In the genomic region with DNA sequence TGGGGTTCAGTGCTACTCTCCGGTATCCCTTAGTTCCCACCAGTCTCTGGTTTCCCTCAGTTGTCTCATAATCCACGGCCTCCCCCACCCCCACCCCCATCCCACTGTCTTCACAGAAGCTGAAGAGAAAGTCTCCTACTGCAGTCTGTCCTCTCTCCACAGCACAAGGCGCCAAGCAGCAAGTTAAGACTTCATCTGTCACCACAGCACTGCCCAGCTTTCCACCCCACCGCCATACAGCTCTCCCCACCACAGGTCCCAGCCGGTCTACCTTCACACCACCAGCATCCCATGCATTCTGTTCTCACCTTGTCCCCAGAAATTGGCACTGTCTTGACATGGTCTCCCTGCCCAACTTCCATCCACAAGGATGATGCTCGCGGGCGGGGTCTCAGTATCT, we compare ENCODE assay signal across 8 mouse cellular contexts. TPM values are rescaled to one million over a fixed set of nuclear protein-coding genes. Genes with fewer than 3 reads are reported as not detected.
DNase-seq lines count a peak whose midpoint lies in the region; ATAC-seq lines count a peak whose summit lies in the region.

No protein-coding gene starts in this region.

- peaks cover 15% of the 10 kb centered on the region for H3K4me1 ChIP-seq in heart, embryonic 15.5 days (replicated peaks)
- H3K4me1 ChIP-seq in embryonic facial prominence, embryonic 11.5 days (ENCODE audit: control insufficient read depth, insufficient read depth, low read length): no peaks in the 10 kb centered on the region; the same call in 1 of the 2 replicates
- peaks cover 11% of the 10 kb centered on the region for H3K4me1 ChIP-seq in hindbrain, embryonic 15.5 days (replicated peaks)
- peaks cover 7% of the 10 kb centered on the region for H3K4me1 ChIP-seq in midbrain, embryonic 11.5 days (ENCODE audit: control insufficient read depth, insufficient read depth, low read length)

- H3K4me2 ChIP-seq in heart, embryonic 15.5 days: peak overlapping the region; percentile 90
- H3K4me2 ChIP-seq in embryonic facial prominence, embryonic 11.5 days (ENCODE audit: low read depth, low read length): peak overlapping the region; percentile 67
- peak overlapping the region; percentile 70 for H3K4me2 ChIP-seq in hindbrain, embryonic 15.5 days
- H3K4me2 ChIP-seq in midbrain, embryonic 11.5 days: peak overlapping the region; percentile 60

- H3K9me3 ChIP-seq in heart, embryonic 15.5 days (replicated peaks): no peaks in the 10 kb centered on the region
- H3K9me3 ChIP-seq in embryonic facial prominence, embryonic 11.5 days (replicated peaks; ENCODE audit: control insufficient read depth, low read length): no peaks in the 10 kb centered on the region
- H3K9me3 ChIP-seq in hindbrain, embryonic 15.5 days: no peaks in the 10 kb centered on the region
- no peaks in the 10 kb centered on the region for H3K9me3 ChIP-seq in midbrain, embryonic 11.5 days (ENCODE audit: control insufficient read depth, low read length)

- WGBS in heart, embryonic 15.5 days: 18% methylated on average over 8 of the region's 8 CpGs
- WGBS in embryonic facial prominence, embryonic 11.5 days: 19% methylated on average over 8 of the region's 8 CpGs
- WGBS in hindbrain, embryonic 15.5 days: 24% methylated on average over 8 of the region's 8 CpGs
- WGBS in midbrain, embryonic 11.5 days: 26% methylated on average over 8 of the region's 8 CpGs

- no peaks in the 10 kb centered on the region for H3K36me3 ChIP-seq in heart, embryonic 15.5 days
- no peaks in the 10 kb centered on the region for H3K36me3 ChIP-seq in embryonic facial prominence, embryonic 11.5 days (replicated peaks; ENCODE audit: control insufficient read depth, insufficient read depth, low read depth, low read length)
- no peaks in the 10 kb centered on the region for H3K36me3 ChIP-seq in hindbrain, embryonic 15.5 days
- no peaks in the 10 kb centered on the region for H3K36me3 ChIP-seq in midbrain, embryonic 11.5 days (ENCODE audit: control insufficient read depth, insufficient read depth, low read length)

- no peak for ATAC-seq in heart, embryonic 15.5 days (replicated peaks; ENCODE audit: insufficient number of reproducible peaks, insufficient read depth, low FRiP score, low read depth)
- peak; percentile 5; the same call in 1 of the 2 replicates for ATAC-seq in embryonic facial prominence, embryonic 11.5 days (replicated peaks; ENCODE audit: insufficient number of reproducible peaks, low FRiP score, low TSS enrichment, low read depth)
- no peak for ATAC-seq in hindbrain, embryonic 15.5 days (ENCODE audit: low FRiP score, low read depth)
- no peak; the same call in 1 of the 2 replicates for ATAC-seq in midbrain, embryonic 11.5 days (ENCODE audit: low FRiP score)

- H3K9ac ChIP-seq in heart, embryonic 15.5 days: peak overlapping the region; percentile 66
- peak overlapping the region; percentile 77; the same call in 1 of the 2 replicates for H3K9ac ChIP-seq in embryonic facial prominence, embryonic 11.5 days (replicated peaks; ENCODE audit: low read length)
- no peak overlapping the region for H3K9ac ChIP-seq in hindbrain, embryonic 15.5 days
- no peak overlapping the region for H3K9ac ChIP-seq in midbrain, embryonic 11.5 days (ENCODE audit: low read length)

- peak overlapping the region; percentile 60 for H3K4me3 ChIP-seq in heart, embryonic 15.5 days
- H3K4me3 ChIP-seq in embryonic facial prominence, embryonic 11.5 days (ENCODE audit: low read depth, low read length): peak overlapping the region; percentile 55
- peak overlapping the region; percentile 48 for H3K4me3 ChIP-seq in hindbrain, embryonic 15.5 days
- H3K4me3 ChIP-seq in midbrain, embryonic 11.5 days (ENCODE audit: low read depth, low read length): peak overlapping the region; percentile 40

- no peak for DNase-seq in heart, adult 9 months (ENCODE audit: low spot score in 2 of 2)
- DNase-seq in embryonic facial prominence, embryonic 11.5 days (ENCODE audit: low spot score): no peak
- no peak for DNase-seq in midbrain, embryonic 11.5 days (ENCODE audit: low spot score, missing footprints)
- DNase-seq in adrenal gland, postnatal 25 days: no peak
- no peak for DNase-seq in gastrocnemius, postnatal 4 days (ENCODE audit: low spot score in 2 of 2)
- DNase-seq in layer of hippocampus, postnatal 36 days: no peak

- H3K27ac ChIP-seq in heart, embryonic 15.5 days: no peak overlapping the region
- H3K27ac ChIP-seq in embryonic facial prominence, embryonic 11.5 days (replicated peaks; ENCODE audit: low read depth, low read length): no peak overlapping the region
- no peak overlapping the region for H3K27ac ChIP-seq in hindbrain, embryonic 15.5 days (replicated peaks)
- H3K27ac ChIP-seq in midbrain, embryonic 11.5 days (ENCODE audit: low read depth, low read length): no peak overlapping the region

- peaks cover 15% of the 10 kb centered on the region; the same call in 1 of the 2 replicates for H3K27me3 ChIP-seq in heart, embryonic 15.5 days
- H3K27me3 ChIP-seq in embryonic facial prominence, embryonic 11.5 days (ENCODE audit: control insufficient read depth, insufficient read depth, low read length): no peaks in the 10 kb centered on the region; the same call in 1 of the 2 replicates
- peaks cover 16% of the 10 kb centered on the region; the same call in 1 of the 2 replicates for H3K27me3 ChIP-seq in hindbrain, embryonic 15.5 days
- peaks cover 24% of the 10 kb centered on the region for H3K27me3 ChIP-seq in midbrain, embryonic 11.5 days (ENCODE audit: control insufficient read depth, insufficient read depth, low read length)

RNA-seq across cellular contexts. Expression of a gene that starts 0.9 kb away (rescaled TPM):
- polyA plus RNA-seq in heart, embryonic 15.5 days (2015; fragmentation: Nextera tagmentation; extraction: Ambion mirVana): 7.3 and 12.5 TPM in 2 replicates
- polyA plus RNA-seq in embryonic facial prominence, embryonic 11.5 days (2014; fragmentation: Nextera tagmentation; extraction: Ambion mirVana): 10.0 and 14.6 TPM in 2 replicates
- 20.3 and 20.8 TPM in 2 replicates for polyA plus RNA-seq in hindbrain, embryonic 15.5 days (2015; fragmentation: Nextera tagmentation; extraction: Ambion mirVana)
- 5.6 and 6.8 TPM in 2 replicates for polyA plus RNA-seq in midbrain, embryonic 11.5 days (2014; fragmentation: Nextera tagmentation; extraction: Ambion mirVana)
- 2.6 and 3.1 TPM in 2 replicates for total RNA-seq in adrenal gland, postnatal 25 days (2021)
- 10 to 100 TPM; 37.6 to 40.5 TPM for total RNA-seq in gastrocnemius, postnatal 4 days (2021)
- total RNA-seq in layer of hippocampus, postnatal 36 days (2021): 1 to 10 TPM; 1.7 to 1.9 TPM

RNA-seq across cellular contexts. Expression of a gene that starts 19.6 kb away (rescaled TPM):
- polyA plus RNA-seq in heart, embryonic 15.5 days (2015; fragmentation: Nextera tagmentation; extraction: Ambion mirVana): 4.5 and 8.6 TPM in 2 replicates
- 1.5 and 1.6 TPM in 2 replicates for polyA plus RNA-seq in embryonic facial prominence, embryonic 11.5 days (2014; fragmentation: Nextera tagmentation; extraction: Ambion mirVana)
- 1.7 and 2.5 TPM in 2 replicates for polyA plus RNA-seq in hindbrain, embryonic 15.5 days (2015; fragmentation: Nextera tagmentation; extraction: Ambion mirVana)
- polyA plus RNA-seq in midbrain, embryonic 11.5 days (2014; fragmentation: Nextera tagmentation; extraction: Ambion mirVana): 1.2 and 1.6 TPM in 2 replicates
- total RNA-seq in adrenal gland, postnatal 25 days (2021): 2.6 and 4.6 TPM in 2 replicates
- total RNA-seq in gastrocnemius, postnatal 4 days (2021): 1 to 10 TPM; 3.7 to 4.5 TPM
- total RNA-seq in layer of hippocampus, postnatal 36 days (2021): 1 to 10 TPM; 4.5 to 4.8 TPM

RNA-seq across cellular contexts. Expression of a gene that starts 35.6 kb away (rescaled TPM):
- polyA plus RNA-seq in heart, embryonic 15.5 days (2015; fragmentation: Nextera tagmentation; extraction: Ambion mirVana): not detected in 2 replicates
- polyA plus RNA-seq in embryonic facial prominence, embryonic 11.5 days (2014; fragmentation: Nextera tagmentation; extraction: Ambion mirVana): not detected in 2 replicates
- 0.35 and 0.42 TPM in 2 replicates for polyA plus RNA-seq in hindbrain, embryonic 15.5 days (2015; fragmentation: Nextera tagmentation; extraction: Ambion mirVana)
- 0.20 and 0.25 TPM in 2 replicates for polyA plus RNA-seq in midbrain, embryonic 11.5 days (2014; fragmentation: Nextera tagmentation; extraction: Ambion mirVana)
- not detected in 2 replicates for total RNA-seq in adrenal gland, postnatal 25 days (2021)
- not detected for total RNA-seq in gastrocnemius, postnatal 4 days (2021)
- total RNA-seq in layer of hippocampus, postnatal 36 days (2021): 1 to 10 TPM; 1.2 to 2.0 TPM

RNA-seq across cellular contexts. Expression of a gene that starts 39.3 kb away (rescaled TPM):
- polyA plus RNA-seq in heart, embryonic 15.5 days (2015; fragmentation: Nextera tagmentation; extraction: Ambion mirVana): 187 and 202 TPM in 2 replicates
- 196 and 207 TPM in 2 replicates for polyA plus RNA-seq in embryonic facial prominence, embryonic 11.5 days (2014; fragmentation: Nextera tagmentation; extraction: Ambion mirVana)
- polyA plus RNA-seq in hindbrain, embryonic 15.5 days (2015; fragmentation: Nextera tagmentation; extraction: Ambion mirVana): 346 and 360 TPM in 2 replicates
- polyA plus RNA-seq in midbrain, embryonic 11.5 days (2014; fragmentation: Nextera tagmentation; extraction: Ambion mirVana): 178 and 199 TPM in 2 replicates
- 195 TPM in 2 replicates for total RNA-seq in adrenal gland, postnatal 25 days (2021)
- 10 to 100 TPM; 90.5 to 92.1 TPM for total RNA-seq in gastrocnemius, postnatal 4 days (2021)
- 100 to 1,000 TPM; 242 to 264 TPM for total RNA-seq in layer of hippocampus, postnatal 36 days (2021)

Comparison
In these comparisons a context has a peak if more than half of its experiments do, and no peak if none do; other contexts are left out.
1. H3K9ac ChIP-seq: peak in heart, embryonic 15.5 days (single experiment) and embryonic facial prominence, embryonic 11.5 days (single experiment); none in hindbrain, embryonic 15.5 days (single experiment) and midbrain, embryonic 11.5 days (single experiment).
2. Peak in every context shown above with its lines, with median percentiles within 50 percentile points of each other: H3K4me2 ChIP-seq and H3K4me3 ChIP-seq.